Mouse (Mus musculus): ENCODE measurements around the gene Krtap3-3.
"Not testable (repeated sequence)": the region's sequence is repeated elsewhere in the genome, so short reads cannot be mapped to it uniquely, and the experiment has no call there.

Krtap3-3 gene

GRCm38 (mm10) chr11:99550765-99551164 lies at the start of gene Krtap3-3:
Krtap3-3 (minus strand) TSS chr11:99550865.
- DNase-seq (ENCODE audit: low spot score in 2 of 2), result no peak

GRCm38 (mm10) chr11:99597742-99598141 lies 47.1 kb upstream of the Krtap3-3 start, which contains the start of gene Krtap9-3:
Krtap9-3 (minus strand) TSS chr11:99598105.
- DNase-seq (ENCODE audit: low spot score in 2 of 2), result not testable (repeated sequence)

- no peak for DNase-seq (ENCODE audit: low spot score in 2 of 2)
Measured at GRCm38 (mm10) chr11:99590981-99591380, 40.3 kb upstream of the Krtap3-3 start, which contains the start of gene Krtap1-3. Krtap1-3 (minus strand) TSS chr11:99591339.

- no peak for DNase-seq (ENCODE audit: low spot score in 2 of 2)
Measured at GRCm38 (mm10) chr11:99585096-99585495, 34.4 kb upstream of the Krtap3-3 start.

- DNase-seq (ENCODE audit: low spot score in 2 of 2), result no peak
Measured at GRCm38 (mm10) chr11:99583245-99583704, 32.6 kb upstream of the Krtap3-3 start, which contains the start of gene Krtap1-4. Krtap1-4 (minus strand) TSS chr11:99583654.

- DNase-seq (ENCODE audit: low spot score in 2 of 2), result no peak
Measured at GRCm38 (mm10) chr11:99581564-99581963, 30.9 kb upstream of the Krtap3-3 start.

- DNase-seq (ENCODE audit: low spot score in 2 of 2), result no peak
Measured at GRCm38 (mm10) chr11:99581051-99581450, 30.4 kb upstream of the Krtap3-3 start.

- no peak for DNase-seq (ENCODE audit: low spot score in 2 of 2)
Measured at GRCm38 (mm10) chr11:99580636-99581035, 30.0 kb upstream of the Krtap3-3 start, which contains the start of gene Krtap1-5. Krtap1-5 (minus strand) TSS chr11:99581016.

GRCm38 (mm10) chr11:99574106-99574505 lies 23.4 kb upstream of the Krtap3-3 start:
- peak; percentile 63 to 78 for DNase-seq (ENCODE audit: low spot score in 2 of 2)

- DNase-seq (ENCODE audit: low spot score in 2 of 2), result no peak
Measured at GRCm38 (mm10) chr11:99573164-99573563, 22.5 kb upstream of the Krtap3-3 start.

GRCm38 (mm10) chr11:99566530-99566929 lies 15.9 kb upstream of the Krtap3-3 start, which contains the start of gene Krtap3-1:
Krtap3-1 (minus strand) TSS chr11:99566630.
- DNase-seq (ENCODE audit: low spot score in 2 of 2), result no peak

- DNase-seq (ENCODE audit: low spot score in 2 of 2), result no peak
Measured at GRCm38 (mm10) chr11:99562580-99562979, 11.9 kb upstream of the Krtap3-3 start.

GRCm38 (mm10) chr11:99559366-99559765 lies 8.7 kb upstream of the Krtap3-3 start, which contains the start of gene Gm11939:
Gm11939 (minus strand) TSS chr11:99559466.
- DNase-seq (ENCODE audit: low spot score in 2 of 2), result no peak

GRCm38 (mm10) chr11:99557976-99558745 lies 7.5 kb upstream of the Krtap3-3 start:
- DNase-seq (ENCODE audit: low spot score in 2 of 2), result no peak

GRCm38 (mm10) chr11:99556753-99557152 lies 6.1 kb upstream of the Krtap3-3 start, which contains the start of gene Krtap3-2:
Krtap3-2 (minus strand) TSS chr11:99556853.
- DNase-seq (ENCODE audit: low spot score in 2 of 2), result no peak

- no peak for DNase-seq (ENCODE audit: low spot score in 2 of 2)
Measured at GRCm38 (mm10) chr11:99556195-99556594, 5.5 kb upstream of the Krtap3-3 start.

GRCm38 (mm10) chr11:99547892-99548291 lies 2.8 kb downstream of the Krtap3-3 start:
- DNase-seq (ENCODE audit: low spot score in 2 of 2), result no peak

GRCm38 (mm10) chr11:99539721-99540120 lies 10.9 kb downstream of the Krtap3-3 start:
- peak; percentile 36 to 76 for DNase-seq (ENCODE audit: low spot score in 2 of 2)

GRCm38 (mm10) chr11:99521288-99521860 lies 29.3 kb downstream of the Krtap3-3 start, which contains the start of gene Krt39:
Krt39 (minus strand) TSS chr11:99521338.
- no peak for DNase-seq (ENCODE audit: low spot score in 2 of 2)

- DNase-seq (ENCODE audit: low spot score in 2 of 2), result no peak
Measured at GRCm38 (mm10) chr11:99514098-99514497, 36.6 kb downstream of the Krtap3-3 start.

All from cerebellum, postnatal 4 days (tissue).